Mouse (Mus musculus) right cerebral cortex, postnatal 14 days (tissue): ENCODE data around the gene Creb3.
"Not testable (repeated sequence)": the region's sequence is repeated elsewhere in the genome, so short reads cannot be mapped to it uniquely, and the experiment has no call there.

Experiments used
- DNase-seq: peaks from one replicate; pipeline ENCODE4 v3.0.0; 2022

Creb3 gene

DNA sequence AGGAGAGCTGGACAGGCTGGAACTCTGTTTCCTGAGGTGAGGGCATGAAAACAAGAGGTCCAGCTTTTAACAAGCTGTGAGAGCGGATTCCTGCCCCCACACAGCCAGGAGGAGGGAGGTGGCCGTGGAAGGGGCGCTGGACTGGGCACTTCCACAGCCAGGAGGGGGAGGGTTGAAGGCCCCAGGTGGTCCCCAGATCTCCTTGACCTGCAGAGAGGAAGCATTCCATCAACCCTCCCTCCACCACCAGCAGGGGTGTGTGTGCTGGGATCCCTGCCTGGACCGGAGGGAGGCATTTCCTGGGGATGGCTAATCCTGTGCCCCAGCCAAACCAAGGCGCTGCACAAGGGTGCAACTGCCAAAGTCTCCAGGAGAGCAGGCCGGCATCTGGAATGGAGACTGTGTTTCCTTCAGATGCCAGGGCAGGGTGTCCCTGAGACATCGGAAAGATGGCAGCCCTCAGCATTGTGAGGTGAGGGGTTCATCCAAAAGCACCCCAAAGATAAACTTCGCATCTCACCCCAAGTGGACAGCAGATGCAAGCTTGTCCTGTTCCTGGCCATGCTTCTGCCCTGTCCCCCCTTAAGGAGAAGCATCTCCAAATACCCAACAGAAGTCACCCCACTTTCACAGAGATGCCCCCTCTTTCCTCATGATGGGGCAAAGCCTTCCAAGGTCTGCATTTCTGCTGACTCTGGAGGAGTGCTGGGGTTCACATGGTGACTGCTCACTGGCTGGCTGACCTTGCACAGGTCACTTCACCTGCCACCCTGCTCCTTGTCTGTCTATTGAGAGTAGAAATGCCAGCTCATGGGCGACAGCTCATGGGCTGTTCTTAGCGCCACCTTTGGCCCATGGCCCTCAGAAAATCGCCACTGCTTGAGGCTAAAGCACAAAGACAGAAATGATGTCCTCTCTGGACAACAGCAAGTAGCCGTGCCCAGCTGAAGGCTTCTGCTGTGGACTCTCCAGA is 22.6 kb downstream of the Creb3 start, which contains the start of gene Msmp:
Gene Msmp, minus strand, starts transcription at position 51 of the 973 bp plus-strand sequence.
- DNase-seq = no peak

DNA sequence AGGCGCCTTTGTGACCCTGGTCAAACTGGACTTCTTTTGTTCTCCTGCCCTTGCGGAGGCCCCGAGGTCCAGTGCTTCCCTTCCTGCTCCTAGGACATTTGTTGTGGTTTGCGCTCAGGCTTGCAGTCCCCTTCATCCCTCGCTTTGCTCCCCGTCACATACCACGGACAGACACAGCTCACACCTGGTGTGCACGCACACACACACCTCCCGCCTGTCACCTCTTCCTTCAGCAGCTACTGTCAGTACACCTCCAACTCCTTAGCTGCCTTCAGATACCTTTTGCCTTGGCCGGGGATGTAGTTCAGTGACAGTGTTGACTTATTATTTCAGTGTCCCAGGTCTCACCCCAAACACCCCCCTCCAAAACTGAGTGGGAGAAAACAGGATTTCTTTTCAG is 23.6 kb downstream of the Creb3 start:
- no peak for DNase-seq

DNA sequence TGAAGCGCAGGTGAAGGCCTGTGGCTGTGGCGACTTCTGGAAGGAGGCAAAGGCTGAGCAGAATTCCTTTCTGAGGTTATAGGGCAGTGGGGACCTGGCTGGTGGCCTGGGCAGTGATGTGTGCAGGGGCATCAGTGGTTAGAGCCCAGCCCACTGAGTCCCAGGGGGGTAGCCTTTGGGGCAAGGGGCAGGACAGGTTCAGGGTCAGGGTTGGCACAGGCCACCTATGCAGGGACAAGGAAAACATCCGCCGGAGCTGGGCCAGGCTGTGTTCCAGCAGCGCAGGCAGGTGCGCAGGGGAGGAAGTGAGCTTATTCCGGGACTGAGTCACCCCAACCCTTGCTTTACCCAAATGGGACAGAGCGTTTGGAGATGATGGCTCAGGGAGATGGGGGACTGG is 24.3 kb downstream of the Creb3 start:
- no peak for DNase-seq

- no peak for DNase-seq
Observed at GRCm38 (mm10) chr4:43587681-43588080, 25.5 kb downstream of the Creb3 start.

- no peak for DNase-seq
Observed at GRCm38 (mm10) chr4:43591543-43591942, 29.4 kb downstream of the Creb3 start.

DNA sequence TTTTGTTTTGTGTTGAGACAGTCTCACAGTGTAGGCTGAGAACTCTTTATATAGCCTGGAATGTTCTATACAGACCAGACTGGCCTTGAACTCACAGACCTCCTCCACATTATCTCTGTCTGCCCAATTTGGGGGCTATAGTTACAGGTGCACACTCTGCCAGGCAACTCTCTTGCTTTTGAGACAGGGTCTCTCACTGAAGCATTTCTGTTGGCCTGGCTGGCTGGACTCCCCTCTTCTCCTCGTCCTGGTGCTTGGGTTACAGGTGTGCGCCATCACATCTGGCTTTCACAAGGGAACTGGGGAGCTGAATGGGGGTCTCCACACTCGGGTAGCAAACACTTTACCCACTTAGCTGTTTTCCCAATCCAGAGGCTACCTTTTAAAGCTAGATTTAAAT is 29.8 kb downstream of the Creb3 start:
- no peak for DNase-seq

- no peak for DNase-seq
Observed at GRCm38 (mm10) chr4:43593453-43593852, 31.3 kb downstream of the Creb3 start.

DNA sequence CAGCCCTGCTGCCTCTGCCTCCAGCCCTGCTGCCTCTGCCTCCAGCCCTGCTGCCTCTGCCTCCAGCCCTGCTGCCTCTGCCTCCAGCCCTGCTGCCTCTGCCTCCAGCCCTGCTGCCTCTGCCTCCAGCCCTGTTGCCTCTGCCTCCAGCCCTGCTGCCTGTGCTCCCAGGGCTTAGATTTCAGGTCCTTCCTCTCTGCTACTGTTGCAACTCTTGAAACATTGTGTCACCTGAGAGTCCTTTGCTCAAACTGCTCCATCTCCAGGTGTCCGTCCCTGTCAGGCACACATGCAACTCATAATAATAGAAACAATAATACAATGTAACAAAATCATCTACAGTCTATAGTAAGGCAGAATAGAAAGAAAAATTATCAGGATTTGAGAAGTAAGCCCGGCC is 34.5 kb downstream of the Creb3 start:
- DNase-seq = not testable (repeated sequence)

GRCm38 (mm10) chr4:43598200-43598599 is 36.1 kb downstream of the Creb3 start:
- no peak for DNase-seq

GRCm38 (mm10) chr4:43598650-43599380 is 36.7 kb downstream of the Creb3 start:
- DNase-seq = no peak

- DNase-seq = no peak
Observed at GRCm38 (mm10) chr4:43600195-43600934, 38.2 kb downstream of the Creb3 start.

GRCm38 (mm10) chr4:43604099-43604498 is 42.0 kb downstream of the Creb3 start:
- DNase-seq = no peak

- DNase-seq = no peak
Observed at GRCm38 (mm10) chr4:43604751-43605685, 42.9 kb downstream of the Creb3 start.

DNA sequence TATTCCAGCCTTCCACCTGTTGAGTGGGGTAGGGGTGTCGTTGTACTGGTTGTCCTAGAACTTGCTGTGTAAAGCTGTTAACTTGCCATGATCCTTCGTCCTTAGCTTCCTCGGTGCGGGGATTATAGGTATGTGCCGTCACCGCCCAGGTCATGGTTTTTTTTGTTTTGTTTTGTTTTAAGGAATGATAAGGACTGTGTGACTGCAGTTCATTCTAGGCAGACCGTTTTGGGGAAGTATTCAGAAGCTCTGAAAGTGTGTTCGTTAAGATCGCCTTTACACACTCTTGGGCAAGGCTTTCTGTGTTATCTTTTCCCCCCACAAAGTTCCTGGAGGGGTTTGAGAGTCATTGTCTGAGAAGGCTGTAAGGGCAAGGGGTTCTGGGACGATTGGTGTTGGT is 50.4 kb downstream of the Creb3 start:
- no peak for DNase-seq

DNA sequence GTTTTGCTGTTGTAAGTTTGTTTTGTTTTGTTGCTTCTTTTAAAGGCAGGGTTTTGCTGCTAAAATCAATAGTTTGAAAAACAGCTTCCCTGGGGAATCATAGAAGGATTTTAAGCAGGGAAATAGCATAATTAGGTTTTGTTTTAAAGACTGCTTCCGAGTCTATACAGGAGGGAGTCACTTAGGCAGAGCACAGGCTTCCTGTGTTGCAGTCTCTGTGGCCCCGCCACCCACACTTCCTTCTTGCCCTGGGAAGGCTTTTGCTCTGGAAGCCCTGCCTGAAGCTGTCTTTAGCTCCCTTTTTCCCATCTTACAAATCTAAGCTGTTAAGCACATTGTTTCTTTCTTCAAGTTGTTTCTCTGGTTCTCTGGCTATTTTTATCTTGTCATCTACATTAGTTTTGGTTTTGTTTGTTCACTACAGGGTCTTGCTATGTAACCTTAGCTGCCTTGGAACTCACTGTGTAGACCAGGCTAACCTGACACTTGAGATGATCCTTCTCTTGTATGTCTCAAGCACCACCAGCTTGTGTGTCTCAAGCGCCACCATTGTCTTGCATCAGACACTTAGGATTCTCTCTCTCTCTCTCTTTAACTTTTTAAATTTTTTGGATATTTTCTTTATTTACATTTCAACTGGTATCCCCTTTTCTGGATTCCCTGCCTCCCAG is 51.1 kb downstream of the Creb3 start:
- DNase-seq = no peak
